Mouse (Mus musculus): ENCODE measurements around the gene Srsf5. TPM values are rescaled to one million over a fixed set of nuclear protein-coding genes. Genes with fewer than 3 reads are reported as not detected.
"Not testable (repeated sequence)": the region's sequence is repeated elsewhere in the genome, so short reads cannot be mapped to it uniquely, and the experiment has no call there.

The Srsf5 gene
- total RNA-seq, 2 experiments from 2014 or later: 275 to 306 TPM

DNA sequence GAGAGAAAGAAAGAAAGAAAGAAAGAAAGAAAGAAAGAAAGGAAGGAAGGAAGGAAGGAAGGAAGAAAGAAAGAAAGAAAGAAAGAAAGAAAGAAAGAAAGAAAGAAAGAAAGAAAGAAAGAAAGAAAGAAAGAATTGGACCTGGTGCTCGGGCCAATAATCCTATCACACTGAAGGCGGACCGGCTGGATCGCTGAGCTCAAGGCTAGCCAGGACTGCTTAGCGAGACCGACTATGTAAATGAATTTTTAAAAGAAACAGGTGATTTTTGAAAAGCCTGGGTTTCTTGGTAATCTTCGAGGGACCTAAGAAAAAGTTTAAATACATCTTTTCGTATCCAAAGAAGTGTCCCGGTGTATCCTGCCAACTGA, 356 bp upstream of the Srsf5 start:
- intact Hi-C loops (cut with DNase I); DNase-seq (ENCODE audit: low spot score in 2 of 2): not testable (repeated sequence)

GRCm38 (mm10) chr12:80945996-80946355, 672 bp downstream of the Srsf5 start:
- peak; percentile 96 for DNase-seq (ENCODE audit: low spot score in 2 of 2)
- intact Hi-C loops (cut with DNase I): no loop called here

GRCm38 (mm10) chr12:80948202-80948601, 2.9 kb downstream of the Srsf5 start:
- no peak for DNase-seq (ENCODE audit: low spot score in 2 of 2)

DNA sequence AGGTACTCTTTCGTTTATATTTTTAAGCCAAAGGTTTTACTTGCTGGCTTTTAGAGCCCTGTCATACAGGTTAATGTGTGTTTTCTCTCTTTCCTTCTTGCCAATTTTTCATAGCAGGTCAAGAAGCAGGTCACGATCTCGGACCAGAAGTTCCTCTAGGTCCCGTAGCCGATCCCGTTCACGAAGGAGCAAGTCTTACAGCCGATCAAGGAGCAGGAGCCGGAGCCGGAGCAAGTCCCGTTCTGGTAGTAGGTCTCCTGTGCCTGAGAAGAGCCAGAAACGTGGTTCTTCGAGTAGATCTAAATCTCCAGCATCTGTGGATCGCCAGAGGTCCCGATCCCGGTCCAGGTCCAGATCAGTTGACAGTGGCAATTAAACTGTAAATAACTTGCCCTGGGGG, 4.3 kb downstream of the Srsf5 start:
- DNase-seq (ENCODE audit: low spot score in 2 of 2); intact Hi-C loops (cut with DNase I): not testable (repeated sequence)

More at GRCm38 (mm10) chr12:80948202-80948601, 2.9 kb downstream of the Srsf5 start:
- intact Hi-C loops (cut with DNase I): no loop called here

- DNase-seq (ENCODE audit: low spot score in 2 of 2): no peak
- intact Hi-C loops (cut with DNase I): no loop called here
Measured at GRCm38 (mm10) chr12:80951640-80952219, 6.4 kb downstream of the Srsf5 start.

DNA sequence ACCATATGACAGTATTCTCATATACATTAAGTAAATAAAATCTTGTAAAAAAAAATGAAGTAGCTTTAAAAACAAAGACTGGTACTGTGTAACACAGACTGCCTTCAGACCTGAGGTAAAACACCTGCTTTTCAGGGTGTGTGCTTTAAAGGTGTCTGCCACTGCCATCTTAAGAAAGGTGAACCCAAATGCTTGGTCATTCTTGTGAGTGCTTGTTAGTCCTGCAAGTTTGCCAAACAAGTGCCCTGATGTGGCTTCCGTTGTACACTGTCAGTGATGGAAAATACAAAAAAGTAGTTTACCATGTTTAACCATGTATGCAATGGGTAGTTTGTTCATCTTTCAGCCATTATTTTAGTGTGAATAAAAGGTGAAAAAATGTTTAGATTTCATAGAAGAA, 7.2 kb downstream of the Srsf5 start:
- no peak for DNase-seq (ENCODE audit: low spot score in 2 of 2)
- intact Hi-C loops (cut with DNase I): no loop called here

GRCm38 (mm10) chr12:80956039-80956438, 10.7 kb downstream of the Srsf5 start:
- intact Hi-C loops (cut with DNase I): no loop called here
- no peak for DNase-seq (ENCODE audit: low spot score in 2 of 2)

GRCm38 (mm10) chr12:80957961-80958360, 12.7 kb downstream of the Srsf5 start:
- intact Hi-C loops (cut with DNase I): no loop called here
- DNase-seq (ENCODE audit: low spot score in 2 of 2): no peak

- intact Hi-C loops (cut with DNase I): no loop called here
- no peak for DNase-seq (ENCODE audit: low spot score in 2 of 2)
Measured at GRCm38 (mm10) chr12:80962566-80962965, 17.3 kb downstream of the Srsf5 start.

DNA sequence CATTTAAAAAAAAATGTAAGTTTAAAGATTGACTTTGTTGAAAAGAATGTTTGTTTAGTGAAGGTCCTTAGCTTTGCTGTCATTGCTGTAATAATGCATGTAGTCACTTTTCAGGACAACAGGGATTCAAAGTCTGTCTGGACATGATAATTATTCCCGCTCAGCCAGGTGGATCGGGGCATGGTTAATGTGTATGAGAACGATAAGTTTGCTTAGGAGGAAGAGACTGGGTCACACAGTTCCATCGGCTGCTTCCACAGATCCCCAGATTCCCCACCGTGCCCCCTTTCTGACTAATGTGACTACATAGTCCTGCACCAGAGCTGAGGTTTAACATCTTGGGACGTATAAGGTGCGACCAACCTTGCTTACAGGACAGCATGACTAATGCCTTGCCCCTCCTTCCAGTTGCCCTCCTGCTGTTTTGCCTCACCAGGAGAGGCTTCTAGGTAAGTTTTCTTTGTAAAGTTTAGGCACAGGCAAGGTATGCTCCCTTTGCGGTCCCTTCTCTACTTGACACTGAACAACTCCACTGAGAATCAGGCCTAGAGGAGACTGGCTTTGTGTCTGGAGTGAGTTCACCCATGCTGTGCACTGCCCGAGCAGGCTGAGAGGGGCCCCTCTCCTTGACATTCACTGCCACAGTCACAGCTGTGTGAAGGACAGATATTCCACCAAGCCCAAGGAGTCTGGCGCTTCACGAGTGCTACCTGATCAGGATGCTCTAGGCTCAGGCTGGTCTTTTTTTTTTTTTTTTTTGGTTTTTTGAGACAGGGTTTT, 20.9 kb downstream of the Srsf5 start:
- no peak for DNase-seq (ENCODE audit: low spot score in 2 of 2)
- intact Hi-C loops (cut with DNase I): no loop called here

GRCm38 (mm10) chr12:80967918-80968317, 22.6 kb downstream of the Srsf5 start:
- intact Hi-C loops (cut with DNase I): no loop called here
- no peak for DNase-seq (ENCODE audit: low spot score in 2 of 2)

DNA sequence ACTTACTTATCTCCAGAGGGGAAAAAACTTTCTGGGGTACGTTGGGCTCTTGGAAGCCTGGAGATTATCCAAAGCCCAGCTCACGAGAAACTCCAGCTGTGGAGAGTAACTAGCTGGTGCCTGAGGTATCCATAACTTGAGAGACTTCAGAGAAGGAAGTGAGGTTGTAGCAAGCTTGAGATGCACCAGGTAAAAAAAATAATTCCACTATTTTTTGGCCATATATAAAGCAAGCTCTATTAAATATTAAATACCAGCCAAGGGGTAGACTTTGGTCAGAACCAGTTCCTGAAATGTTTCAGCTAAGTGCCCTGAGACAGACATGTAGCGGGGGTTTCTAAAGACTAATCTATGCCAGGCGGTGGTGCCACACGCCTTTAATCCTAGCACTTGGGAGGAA, 23.3 kb downstream of the Srsf5 start, which contains the start of gene Slc10a1:
Slc10a1 (minus strand) TSS at position 101 of the 400 bp plus-strand sequence.
- intact Hi-C loops (cut with DNase I): no loop called here

DNA sequence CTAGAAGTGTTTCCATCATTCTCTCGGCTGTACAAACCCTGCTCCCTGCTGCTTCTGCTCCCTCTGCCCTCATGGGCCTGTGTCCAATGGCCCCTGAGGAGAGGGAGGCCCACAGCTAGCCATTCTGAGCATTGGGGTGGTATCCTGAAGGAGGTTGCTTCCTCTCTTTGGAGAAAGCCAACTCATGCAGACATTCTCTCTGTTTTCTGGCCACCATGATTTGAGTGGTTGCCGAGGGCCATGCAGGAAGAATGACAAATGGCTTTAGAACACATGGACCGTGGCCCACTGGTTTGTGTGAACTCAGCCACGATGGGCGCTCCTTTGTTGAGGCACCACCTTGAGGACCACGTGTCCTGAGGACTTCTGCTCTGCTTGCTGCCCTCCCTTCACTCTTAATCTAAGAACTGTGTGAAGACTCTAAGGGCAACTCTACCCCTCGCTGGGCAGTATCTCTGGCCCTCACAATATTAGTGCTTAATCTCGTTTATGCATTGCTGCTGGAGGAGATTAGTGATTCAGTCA, 24.9 kb downstream of the Srsf5 start:
- DNase-seq (ENCODE audit: low spot score in 2 of 2): no peak

More for the DNA sequence above, 23.3 kb downstream of the Srsf5 start, which contains the start of gene Slc10a1:
- DNase-seq (ENCODE audit: low spot score in 2 of 2): no peak

GRCm38 (mm10) chr12:80971756-80972155, 26.5 kb downstream of the Srsf5 start:
- DNase-seq (ENCODE audit: low spot score in 2 of 2): no peak
- intact Hi-C loops (cut with DNase I): loop anchor here (10.0 kb wide), 1 partner anchor 713 kb away; no protein-coding TSS in a partner anchor

More for the DNA sequence above, 24.9 kb downstream of the Srsf5 start:
- intact Hi-C loops (cut with DNase I): loop anchor here (10.0 kb wide), 1 partner anchor 715 kb away; no protein-coding TSS in a partner anchor

GRCm38 (mm10) chr12:80975939-80976671, 30.8 kb downstream of the Srsf5 start:
- intact Hi-C loops (cut with DNase I): loop anchor here (10.0 kb wide), 1 partner anchor 709 kb away; no protein-coding TSS in a partner anchor
- DNase-seq (ENCODE audit: low spot score in 2 of 2): no peak

DNA sequence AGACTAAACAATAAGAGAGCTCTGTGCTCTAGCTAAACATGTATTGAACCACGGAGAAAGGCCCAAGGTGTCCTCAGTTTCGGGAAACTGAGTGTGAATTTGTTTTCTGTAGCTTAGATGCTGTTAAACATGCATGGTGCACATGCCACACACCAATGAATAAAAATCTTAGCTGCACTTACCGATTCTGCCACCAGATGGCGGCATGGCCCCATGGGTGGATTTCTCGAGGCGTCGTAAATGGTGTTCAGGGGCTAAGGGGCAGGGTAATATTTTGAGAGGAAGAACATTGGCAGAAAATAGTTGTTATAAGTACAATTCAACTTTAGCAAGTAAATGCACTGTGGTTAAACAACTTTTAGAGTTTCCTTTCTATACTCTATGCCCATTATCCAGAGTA, 37.0 kb downstream of the Srsf5 start:
- DNase-seq (ENCODE audit: low spot score in 2 of 2): peak; percentile 69 to 73
- intact Hi-C loops (cut with DNase I): loop anchor here (1.0 to 5.0 kb wide), 3 partner anchors 200 to 720 kb away; no protein-coding TSS in a partner anchor

- intact Hi-C loops (cut with DNase I): loop anchor here (5.0 kb wide), 1 partner anchor 719 kb away; no protein-coding TSS in a partner anchor
- DNase-seq (ENCODE audit: low spot score in 2 of 2): no peak
Measured at GRCm38 (mm10) chr12:80983695-80984094, 38.4 kb downstream of the Srsf5 start.

- no peak for DNase-seq (ENCODE audit: low spot score in 2 of 2)
- intact Hi-C loops (cut with DNase I): no loop called here
Measured at GRCm38 (mm10) chr12:80986628-80987027, 41.3 kb downstream of the Srsf5 start.

DNA sequence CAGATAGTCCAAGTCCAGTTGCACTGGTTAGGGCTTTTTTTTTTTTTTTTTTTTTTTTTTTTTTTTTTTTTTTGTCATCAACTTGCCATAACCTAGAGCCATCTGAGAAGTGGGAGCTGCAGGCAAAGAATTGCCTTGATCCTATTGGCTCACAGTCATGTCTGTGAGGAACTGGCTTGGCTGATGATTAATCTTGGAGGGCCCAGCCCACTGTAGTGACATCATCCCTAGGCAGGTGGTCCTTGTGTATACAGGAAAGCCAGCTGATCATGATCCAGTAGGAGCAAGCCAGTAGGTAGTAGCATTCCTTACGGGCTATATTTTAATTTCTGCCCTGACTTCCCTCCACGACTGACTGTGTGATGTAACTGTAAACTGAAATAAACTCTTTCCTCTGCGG, 43.0 kb downstream of the Srsf5 start:
- DNase-seq (ENCODE audit: low spot score in 2 of 2): no peak
- intact Hi-C loops (cut with DNase I): no loop called here

DNA sequence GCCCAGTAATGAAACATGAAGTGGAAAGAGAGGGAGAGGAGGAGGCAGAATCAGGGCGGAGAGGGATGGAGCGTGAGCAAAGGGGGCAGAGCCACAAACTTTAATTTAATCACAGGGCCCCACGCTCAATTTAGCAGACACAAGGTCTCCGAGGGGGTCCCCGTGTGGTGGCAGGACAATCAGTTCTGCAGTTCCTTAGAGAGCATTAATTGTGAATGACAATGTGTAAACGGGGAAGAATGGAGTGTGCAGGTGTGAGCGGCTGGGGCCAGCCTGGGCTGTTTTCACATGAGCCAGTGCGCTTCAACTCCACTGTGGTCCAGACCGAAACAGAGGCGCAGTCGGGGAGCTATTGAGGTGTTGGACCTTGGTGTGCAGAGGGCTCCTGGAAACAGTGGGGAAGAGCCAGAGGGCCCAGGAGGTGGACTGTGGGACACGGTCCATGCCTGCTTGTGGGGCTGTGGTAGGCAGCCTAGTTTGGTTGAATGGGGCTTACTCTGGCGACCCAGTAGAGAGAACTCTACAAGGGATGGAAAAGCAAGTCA, 45.7 kb downstream of the Srsf5 start:
- DNase-seq (ENCODE audit: low spot score in 2 of 2): no peak
- intact Hi-C loops (cut with DNase I): no loop called here

Data from left cerebral cortex, postnatal 25 days (tissue).